Mouse (Mus musculus): ENCODE results near the gene Nup153.

The Nup153 gene

DNA sequence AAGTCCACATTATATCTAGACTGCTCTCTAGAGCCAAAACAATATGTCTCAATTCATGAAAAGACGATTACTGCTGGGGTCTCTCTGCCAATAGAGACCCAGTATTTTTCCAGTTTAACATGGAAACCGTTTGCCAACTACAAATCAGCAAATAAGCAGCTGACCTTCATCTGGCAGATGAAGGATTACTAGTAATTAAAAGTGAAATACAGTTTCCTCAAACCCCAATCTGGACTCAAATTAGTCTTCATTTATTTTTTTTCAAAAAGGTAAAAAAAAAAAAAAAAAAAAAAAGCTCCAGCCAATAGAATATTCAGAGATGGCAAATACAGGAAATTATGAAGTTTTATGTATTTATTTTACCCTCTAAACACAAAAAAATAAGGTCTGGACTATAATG lies 2.3 kb upstream of the Nup153 start:
- in situ Hi-C loops (cut with MboI; ENCODE audit: low sequenced_read_pairs) = no loop called here

DNA sequence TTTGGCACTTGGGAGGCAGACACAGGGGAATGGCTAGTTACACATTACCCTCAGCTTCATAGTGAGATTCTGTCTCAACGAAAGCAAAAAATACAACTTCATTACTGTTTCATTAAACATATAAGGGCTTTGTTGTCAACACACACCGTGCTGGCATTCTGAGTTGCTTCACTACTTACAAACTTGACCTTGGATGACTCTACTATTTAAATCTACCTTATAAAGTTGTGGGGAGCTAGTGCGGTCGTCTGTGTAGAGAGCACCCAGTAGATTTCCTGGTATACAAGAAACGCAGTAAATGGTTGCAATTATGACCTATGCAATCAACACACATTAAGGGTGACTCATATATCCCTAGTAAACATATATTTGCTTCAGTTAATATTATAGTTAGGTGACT lies 671 bp upstream of the Nup153 start:
- in situ Hi-C loops (cut with MboI; ENCODE audit: low sequenced_read_pairs) = no loop called here

DNA sequence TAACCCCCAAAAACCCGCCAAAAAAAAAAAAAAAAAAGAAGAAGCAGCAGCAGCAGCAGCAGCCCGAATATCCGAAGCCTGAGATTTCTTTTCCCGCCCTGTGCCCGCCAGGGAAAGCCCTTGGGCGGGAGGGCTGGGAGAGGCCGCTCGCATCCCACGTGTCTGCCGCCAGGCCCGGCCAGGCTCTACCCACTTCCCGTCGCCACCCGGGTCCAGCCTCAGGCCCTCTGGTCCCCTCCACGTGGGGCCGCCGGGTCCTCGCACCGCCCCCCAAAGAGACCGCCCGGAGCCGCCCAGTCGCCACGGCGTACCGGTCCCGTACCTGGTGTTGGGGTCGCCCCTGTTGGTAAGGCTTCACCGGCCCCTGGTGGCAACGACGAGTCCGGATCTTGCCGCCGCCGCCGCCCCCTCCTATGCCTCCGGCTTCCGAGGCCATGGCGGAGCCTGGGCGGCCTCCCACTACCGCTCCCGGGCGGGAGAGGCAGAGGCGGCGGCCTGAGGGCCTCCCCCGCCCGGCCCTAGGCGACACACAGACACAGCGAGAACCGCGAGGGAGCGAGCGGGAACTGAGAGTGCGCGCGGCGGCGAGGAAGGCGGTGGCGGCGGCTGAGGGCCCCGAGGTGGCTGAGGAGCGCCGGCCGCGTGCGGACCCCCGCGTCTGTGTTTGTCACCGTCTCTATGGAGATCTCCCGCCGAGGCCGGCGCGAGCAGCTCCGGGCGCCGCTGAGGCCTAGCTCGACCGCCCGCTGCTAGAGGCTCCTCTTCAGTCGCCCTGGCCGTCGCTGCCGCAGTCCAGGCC lies 503 bp downstream of the Nup153 start:
- in situ Hi-C loops (cut with MboI; ENCODE audit: low sequenced_read_pairs) = no loop called here

DNA sequence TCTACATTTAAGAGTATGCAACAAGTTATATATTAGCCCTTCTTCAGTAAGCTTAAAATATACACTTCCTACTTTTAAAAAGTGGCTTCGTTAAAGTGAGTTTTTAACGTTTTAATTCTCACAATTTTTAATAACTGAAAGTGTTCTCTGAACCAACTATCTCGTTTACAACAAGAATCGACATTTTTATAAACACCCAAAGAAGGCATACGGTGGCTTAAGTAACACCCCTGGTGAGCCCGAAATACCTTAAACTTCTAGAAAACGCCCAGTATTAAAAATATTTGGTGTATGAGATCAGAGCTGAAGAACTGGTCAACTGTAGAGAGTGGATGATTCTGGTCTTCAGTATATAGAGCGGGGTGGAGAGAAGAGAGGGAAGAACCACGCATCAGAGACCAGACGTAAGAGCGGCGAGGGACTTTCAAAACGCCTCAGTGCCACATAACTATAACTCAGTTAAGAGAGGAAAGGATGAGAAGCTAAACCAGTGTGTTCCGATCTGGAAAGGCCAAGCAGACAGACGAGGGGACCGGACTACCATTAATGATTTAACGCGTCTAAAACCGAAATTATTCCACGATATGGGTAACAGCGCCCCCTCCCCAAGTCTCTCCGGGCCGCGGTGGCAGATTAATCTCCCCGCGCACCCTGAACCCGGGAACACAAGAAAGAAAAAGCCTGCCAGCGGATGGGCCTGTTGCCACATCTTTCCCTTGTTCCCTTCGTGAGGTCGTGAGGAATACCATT lies 1.3 kb downstream of the Nup153 start:
- in situ Hi-C loops (cut with MboI; ENCODE audit: low sequenced_read_pairs) = no loop called here

GRCm38 (mm10) chr13:46725227-46725626 lies 2.5 kb downstream of the Nup153 start:
- in situ Hi-C loops (cut with MboI; ENCODE audit: low sequenced_read_pairs) = no loop called here

DNA sequence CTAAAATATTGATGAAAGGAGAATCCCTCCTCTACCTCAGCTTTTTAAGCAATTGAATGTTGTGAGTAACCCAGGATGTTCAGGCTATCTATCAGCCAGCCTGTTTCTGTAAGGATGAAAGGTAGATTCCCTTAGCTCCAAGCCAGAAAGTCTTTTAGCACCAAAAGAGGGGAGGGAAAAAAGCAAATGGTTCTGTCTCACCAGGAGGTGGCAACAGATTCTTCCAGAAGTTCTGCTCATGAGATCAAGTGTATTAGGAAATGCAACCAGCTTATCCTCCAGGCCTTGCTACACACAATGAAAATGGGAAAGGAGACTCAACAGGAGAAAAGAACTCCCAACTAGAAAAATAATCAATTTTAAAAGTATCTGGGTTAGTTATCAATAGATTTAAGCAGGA lies 3.4 kb downstream of the Nup153 start:
- in situ Hi-C loops (cut with MboI; ENCODE audit: low sequenced_read_pairs) = no loop called here

GRCm38 (mm10) chr13:46721009-46721408 lies 6.7 kb downstream of the Nup153 start:
- in situ Hi-C loops (cut with MboI; ENCODE audit: low sequenced_read_pairs) = no loop called here

- in situ Hi-C loops (cut with MboI; ENCODE audit: low sequenced_read_pairs) = no loop called here
Observed at GRCm38 (mm10) chr13:46718893-46719400, 8.8 kb downstream of the Nup153 start.

DNA sequence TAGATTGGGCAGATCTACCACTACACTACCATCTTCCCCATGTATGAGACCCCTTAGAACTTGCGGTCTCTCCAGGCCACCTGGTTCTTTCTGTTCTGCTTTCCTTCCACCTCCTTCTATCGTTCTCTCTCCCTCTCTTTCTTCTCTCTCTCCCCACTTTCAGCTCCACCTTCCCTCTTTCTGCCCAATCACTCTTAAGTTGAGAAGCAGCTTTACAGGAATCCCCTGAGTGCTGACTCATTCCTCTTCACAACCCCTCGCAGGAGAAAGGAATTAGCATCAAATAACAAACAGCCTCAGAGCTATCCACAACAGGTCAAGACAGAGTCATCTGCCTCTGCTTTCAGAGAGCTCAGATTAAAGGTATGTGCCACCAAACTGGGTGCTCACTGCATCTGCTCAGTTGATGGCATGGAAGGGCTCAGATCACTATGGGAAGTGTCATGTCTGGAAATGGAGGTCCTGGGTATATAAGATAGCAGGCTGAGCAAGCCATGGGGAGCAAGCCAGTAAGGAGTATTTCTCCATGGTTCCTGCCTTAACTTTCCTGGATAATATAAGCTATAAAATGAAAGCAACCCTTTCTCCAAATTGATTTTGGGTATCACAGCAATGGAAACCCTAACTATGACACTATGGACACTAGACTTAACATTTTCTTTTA lies 11.6 kb downstream of the Nup153 start:
- in situ Hi-C loops (cut with MboI; ENCODE audit: low sequenced_read_pairs) = no loop called here

DNA sequence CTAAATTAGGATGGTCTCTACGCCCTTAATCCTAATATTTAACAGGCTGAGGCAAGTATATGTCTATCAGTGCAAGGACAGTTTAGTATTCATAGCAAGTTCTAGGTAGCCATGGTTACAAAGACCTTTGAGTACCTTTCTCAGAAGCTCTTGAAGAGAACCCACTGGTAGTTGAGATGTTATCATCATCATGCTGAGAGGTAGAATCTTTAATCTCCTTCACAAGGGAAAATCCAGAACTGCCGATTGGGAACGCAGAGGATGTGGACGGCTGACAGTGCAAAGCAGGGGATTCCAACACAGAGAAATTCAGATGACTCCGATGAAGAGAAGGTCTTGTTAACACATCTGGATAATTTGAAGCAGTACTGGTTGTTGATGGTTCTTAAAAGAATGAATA lies 14.3 kb downstream of the Nup153 start:
- in situ Hi-C loops (cut with MboI; ENCODE audit: low sequenced_read_pairs) = no loop called here

DNA sequence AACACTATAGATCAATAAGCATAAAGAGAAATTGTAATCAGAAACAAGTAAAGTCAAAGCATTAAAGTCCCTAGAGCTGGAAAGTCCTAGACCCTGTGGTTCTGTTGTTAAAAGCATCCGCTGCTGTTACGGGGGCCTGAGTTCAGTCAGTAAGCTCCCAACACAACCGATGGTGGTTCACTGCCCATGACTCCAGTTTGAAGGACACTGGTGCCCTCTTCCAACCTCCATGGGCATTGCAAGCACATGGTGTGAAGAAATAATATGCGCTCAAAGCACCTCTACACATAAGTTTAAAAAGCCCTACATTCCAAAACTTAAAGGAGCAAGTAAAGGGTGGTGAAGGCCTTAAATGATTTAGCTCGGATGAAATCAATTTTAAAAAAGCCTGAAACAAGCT lies 24.6 kb downstream of the Nup153 start:
- in situ Hi-C loops (cut with MboI; ENCODE audit: low sequenced_read_pairs) = no loop called here

DNA sequence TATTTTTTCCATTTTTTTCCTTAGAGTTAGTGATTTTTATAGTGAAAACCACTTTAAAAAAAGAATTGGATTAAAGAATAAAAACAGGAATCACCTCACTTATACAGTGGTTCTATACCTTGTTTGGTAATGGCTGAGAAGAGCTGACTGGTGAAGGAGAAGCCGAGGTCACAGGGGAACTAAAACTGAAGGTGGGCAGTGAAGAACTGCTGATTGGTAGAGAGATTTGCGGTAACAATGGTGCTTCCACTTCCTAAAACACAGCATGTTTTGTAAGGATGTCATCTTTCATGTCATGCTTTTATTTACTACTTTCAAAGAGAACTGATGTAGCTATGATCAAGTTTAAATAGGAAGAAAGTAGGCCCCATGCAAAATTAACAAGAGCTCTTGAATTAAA lies 26.3 kb downstream of the Nup153 start:
- in situ Hi-C loops (cut with MboI; ENCODE audit: low sequenced_read_pairs) = no loop called here

- in situ Hi-C loops (cut with MboI; ENCODE audit: low sequenced_read_pairs) = no loop called here
Observed at GRCm38 (mm10) chr13:46699372-46699771, 28.4 kb downstream of the Nup153 start.

DNA sequence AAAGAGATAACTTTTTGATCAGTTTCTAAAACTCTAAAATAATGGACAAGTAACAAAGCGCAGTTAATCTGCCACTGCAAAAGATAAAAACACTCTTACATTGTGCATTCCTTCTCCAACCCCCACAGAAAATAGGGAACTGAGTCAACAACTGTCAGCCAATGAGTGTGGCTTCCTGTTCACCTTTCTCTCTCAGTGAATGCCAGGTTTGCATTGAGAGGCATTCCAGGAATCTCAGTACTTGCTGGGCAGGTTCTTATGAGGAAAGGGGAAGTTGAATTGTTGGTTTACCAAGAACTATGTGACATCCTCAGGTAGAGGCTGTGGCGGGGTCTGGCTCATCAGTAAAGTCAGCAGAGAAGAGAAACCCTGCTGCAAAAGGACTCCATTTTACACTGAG lies 31.0 kb downstream of the Nup153 start:
- in situ Hi-C loops (cut with MboI; ENCODE audit: low sequenced_read_pairs) = no loop called here

DNA sequence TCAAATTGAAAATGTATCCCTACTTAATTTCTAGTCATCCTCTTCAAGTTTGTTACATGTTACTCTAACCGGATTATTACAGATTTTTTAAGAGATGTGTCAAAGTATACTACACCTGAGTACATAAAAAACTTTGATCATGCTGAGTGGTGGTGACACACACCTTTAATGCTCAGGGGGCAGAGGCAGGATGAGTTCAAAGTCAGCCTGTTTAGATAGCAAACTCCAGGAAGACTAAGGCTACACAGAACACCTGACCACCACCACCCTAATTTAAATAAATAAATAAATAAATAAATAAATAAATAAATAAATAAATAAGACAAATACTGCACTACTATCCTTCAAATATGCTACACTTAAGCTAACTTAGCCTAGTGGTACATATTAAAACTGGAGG lies 31.8 kb downstream of the Nup153 start:
- in situ Hi-C loops (cut with MboI; ENCODE audit: low sequenced_read_pairs) = no loop called here

GRCm38 (mm10) chr13:46695296-46695908 lies 32.3 kb downstream of the Nup153 start:
- in situ Hi-C loops (cut with MboI; ENCODE audit: low sequenced_read_pairs) = no loop called here

GRCm38 (mm10) chr13:46690559-46691241 lies 37.0 kb downstream of the Nup153 start:
- in situ Hi-C loops (cut with MboI; ENCODE audit: low sequenced_read_pairs) = no loop called here

DNA sequence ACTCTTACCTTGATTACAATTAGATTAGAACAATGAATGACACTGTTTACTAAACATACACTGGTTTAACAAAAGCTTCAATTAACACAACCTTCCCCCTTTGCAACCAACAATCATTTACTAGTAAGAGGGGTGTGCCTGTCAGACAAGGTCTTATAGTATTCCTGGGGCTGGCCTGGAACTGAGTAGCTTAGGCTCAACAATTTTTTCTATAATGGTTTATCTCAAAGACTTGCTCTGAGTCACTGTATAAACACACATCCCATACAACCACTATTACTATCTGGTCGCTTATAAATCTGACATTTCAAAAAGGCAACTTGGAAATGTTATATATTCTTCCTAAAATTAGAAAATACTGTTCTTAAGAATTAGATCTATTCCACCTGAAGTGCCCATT lies 44.4 kb downstream of the Nup153 start:
- in situ Hi-C loops (cut with MboI; ENCODE audit: low sequenced_read_pairs) = no loop called here

GRCm38 (mm10) chr13:46682921-46683320 lies 44.8 kb downstream of the Nup153 start:
- in situ Hi-C loops (cut with MboI; ENCODE audit: low sequenced_read_pairs) = no loop called here

DNA sequence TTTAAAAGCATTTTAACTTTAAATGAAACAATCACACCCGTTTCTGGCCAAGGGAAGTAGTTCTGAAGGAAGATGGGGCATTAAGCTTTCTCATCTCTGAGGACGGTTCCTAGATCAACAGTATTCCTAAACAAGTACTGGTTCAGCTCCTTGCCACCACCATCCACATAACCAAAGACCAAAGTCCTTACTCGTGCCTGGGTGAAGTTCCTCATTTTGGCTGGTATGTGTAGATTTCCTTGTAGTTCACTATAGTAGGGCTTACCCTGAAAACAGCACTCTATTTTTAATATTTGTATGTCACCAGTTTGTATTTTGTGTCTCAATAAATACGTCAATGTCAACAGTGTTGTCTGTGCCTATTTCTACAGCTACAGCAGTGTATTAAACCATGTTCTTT lies 50.0 kb downstream of the Nup153 start:
- in situ Hi-C loops (cut with MboI; ENCODE audit: low sequenced_read_pairs) = no loop called here

DNA sequence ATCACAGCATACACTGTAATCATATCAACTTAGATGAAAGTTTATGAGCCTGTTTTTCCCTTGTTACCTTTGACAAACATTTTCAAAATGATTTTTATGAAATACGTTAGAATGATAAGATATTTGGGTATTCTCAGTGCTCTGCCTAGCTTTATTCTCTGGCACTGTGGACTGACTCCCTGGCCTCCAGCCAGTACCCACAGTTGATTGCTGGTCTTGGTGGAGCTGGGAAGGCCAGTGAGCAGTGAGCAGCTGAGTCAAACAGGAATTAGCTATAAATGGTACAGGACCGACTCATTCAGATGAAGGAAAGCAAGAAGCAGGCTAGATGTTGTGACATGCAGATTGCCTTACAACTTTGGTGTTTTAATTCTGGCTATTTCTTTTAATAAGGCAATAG lies 53.1 kb downstream of the Nup153 start:
- in situ Hi-C loops (cut with MboI; ENCODE audit: low sequenced_read_pairs) = no loop called here

Data from CH12F3 (cell line).